Mouse (Mus musculus) layer of hippocampus, adult 9-11 months (tissue): ENCODE measurements around the gene Antxr1.
A peak's percentile ranks its signal among the peaks of the same experiment; 100 is the strongest.

Experiments
- DNase-seq: peaks from one replicate; pipeline ENCODE4 v3.0.0; 2022

Gene Antxr1

GRCm38 (mm10) chr6:87244117-87245100, 91.2 kb downstream of the Antxr1 start:
- no peak for DNase-seq

- no peak for DNase-seq
Observed at GRCm38 (mm10) chr6:87237260-87237659, 98.4 kb downstream of the Antxr1 start.

- no peak for DNase-seq
Observed at GRCm38 (mm10) chr6:87236061-87236460, 99.6 kb downstream of the Antxr1 start.

GRCm38 (mm10) chr6:87233111-87233510, 102.5 kb downstream of the Antxr1 start:
- no peak for DNase-seq

- no peak for DNase-seq
Observed at GRCm38 (mm10) chr6:87230041-87230440, 105.6 kb downstream of the Antxr1 start.

GRCm38 (mm10) chr6:87227940-87228339, 107.7 kb downstream of the Antxr1 start:
- DNase-seq = no peak

GRCm38 (mm10) chr6:87226315-87226714, 109.3 kb downstream of the Antxr1 start:
- no peak for DNase-seq

- no peak for DNase-seq
Observed at GRCm38 (mm10) chr6:87225286-87225685, 110.3 kb downstream of the Antxr1 start.

- no peak for DNase-seq
Observed at GRCm38 (mm10) chr6:87222854-87223631, 112.6 kb downstream of the Antxr1 start.

- no peak for DNase-seq
Observed at GRCm38 (mm10) chr6:87219061-87219992, 116.3 kb downstream of the Antxr1 start.

- peak; percentile 33 for DNase-seq
Observed at GRCm38 (mm10) chr6:87216114-87216591, 119.5 kb downstream of the Antxr1 start.

GRCm38 (mm10) chr6:87213262-87213661, 122.4 kb downstream of the Antxr1 start:
- DNase-seq = no peak

- no peak for DNase-seq
Observed at GRCm38 (mm10) chr6:87211551-87211950, 124.1 kb downstream of the Antxr1 start.

GRCm38 (mm10) chr6:87207373-87207982, 128.1 kb downstream of the Antxr1 start:
- DNase-seq = peak; percentile 33

- no peak for DNase-seq
Observed at GRCm38 (mm10) chr6:87206790-87207189, 128.8 kb downstream of the Antxr1 start.

- DNase-seq = no peak
Observed at GRCm38 (mm10) chr6:87203467-87203866, 132.2 kb downstream of the Antxr1 start.

GRCm38 (mm10) chr6:87203065-87203464, 132.6 kb downstream of the Antxr1 start:
- DNase-seq = no peak

- no peak for DNase-seq
Observed at GRCm38 (mm10) chr6:87202048-87202605, 133.5 kb downstream of the Antxr1 start.

GRCm38 (mm10) chr6:87189755-87190154, 145.9 kb downstream of the Antxr1 start:
- DNase-seq = no peak

GRCm38 (mm10) chr6:87186988-87187387, 148.6 kb downstream of the Antxr1 start:
- peak; percentile 60 for DNase-seq

GRCm38 (mm10) chr6:87184418-87184817, 151.2 kb downstream of the Antxr1 start:
- no peak for DNase-seq

- DNase-seq = no peak
Observed at GRCm38 (mm10) chr6:87183981-87184380, 151.6 kb downstream of the Antxr1 start.
